Mouse (Mus musculus) thymus, postnatal 14 days (tissue): ENCODE results near the gene Larp4.
"Not testable (repeated sequence)": the region's sequence is repeated elsewhere in the genome, so short reads cannot be mapped to it uniquely, and the experiment has no call there.

Source experiments
- DNase-seq: peaks from one replicate; pipeline ENCODE4 v3.0.0; 2021

Gene Larp4

DNA sequence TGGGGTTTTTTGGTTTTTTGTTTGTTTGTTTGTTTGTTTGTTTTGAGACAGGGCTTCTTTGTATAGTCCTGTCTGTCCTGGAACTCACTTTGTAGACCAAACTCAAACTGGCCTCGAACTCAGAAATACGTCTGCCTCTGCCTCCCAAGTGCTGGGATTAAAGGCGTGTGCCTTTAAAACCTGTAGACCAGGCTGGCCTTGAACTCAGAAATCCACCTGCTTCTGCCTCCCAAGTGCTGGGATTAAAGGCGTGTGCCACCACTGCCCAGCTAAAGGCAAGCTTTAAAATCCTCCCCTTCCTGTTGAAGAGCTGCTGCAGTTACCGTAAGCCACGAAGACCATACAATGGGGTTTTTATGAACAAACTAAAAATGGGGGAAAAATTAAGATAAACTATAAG, at the start of gene Larp4:
Gene Larp4, plus strand, starts transcription at position 301 of the 400 bp plus-strand sequence.
- DNase-seq = not testable (repeated sequence)

DNA sequence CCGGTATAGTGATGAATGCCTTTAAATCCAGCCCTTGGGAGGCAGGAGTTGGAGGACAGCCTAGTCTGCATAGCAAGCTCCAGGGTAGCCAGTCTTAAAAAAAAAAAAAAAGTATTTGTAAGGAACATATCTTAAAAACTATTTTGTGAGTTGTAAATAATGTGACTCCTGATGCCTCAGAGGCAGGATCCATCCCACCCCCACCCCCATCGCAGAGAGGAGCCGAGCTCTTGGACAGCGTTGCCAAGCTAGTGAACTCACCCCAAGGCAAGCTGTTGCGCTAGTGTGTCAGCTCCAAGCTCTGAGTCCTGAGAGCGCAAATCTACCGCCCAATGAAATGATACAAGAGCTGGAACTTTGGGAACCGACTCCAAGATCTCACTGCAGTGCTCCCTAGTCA, 38.6 kb upstream of the Larp4 start:
- no peak for DNase-seq

DNA sequence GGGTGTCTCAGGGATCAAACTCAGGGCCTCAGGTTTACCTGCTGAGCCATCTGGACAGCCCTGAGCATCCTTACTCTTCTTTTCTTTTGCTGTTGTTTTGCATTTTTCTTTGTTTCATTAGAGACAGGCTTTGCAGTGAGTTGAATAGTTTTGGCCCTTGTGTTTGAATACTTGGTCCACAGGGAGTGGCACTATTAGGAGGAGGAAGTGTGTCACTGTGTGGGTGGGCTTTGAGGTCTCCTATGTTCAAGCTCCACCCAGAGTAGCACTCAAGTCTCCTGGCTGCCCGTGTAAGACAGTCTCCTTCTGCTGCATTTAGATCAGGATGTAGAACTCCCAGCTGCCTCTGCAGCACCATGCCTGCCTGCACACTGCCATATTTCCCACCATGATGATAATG, 35.4 kb upstream of the Larp4 start:
- DNase-seq = no peak

DNA sequence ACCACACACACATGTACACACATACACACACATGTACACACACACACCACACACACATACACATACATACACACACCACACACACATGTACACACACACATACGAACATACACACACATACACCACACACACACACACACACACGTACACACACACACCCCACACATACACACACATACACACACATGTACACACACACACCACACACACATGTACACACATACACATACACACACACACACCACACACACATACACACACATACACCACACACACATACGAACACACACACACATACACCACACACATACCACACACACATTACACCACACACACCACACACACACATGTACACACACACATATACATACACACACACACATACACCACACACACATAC, 33.2 kb upstream of the Larp4 start:
- no peak for DNase-seq

DNA sequence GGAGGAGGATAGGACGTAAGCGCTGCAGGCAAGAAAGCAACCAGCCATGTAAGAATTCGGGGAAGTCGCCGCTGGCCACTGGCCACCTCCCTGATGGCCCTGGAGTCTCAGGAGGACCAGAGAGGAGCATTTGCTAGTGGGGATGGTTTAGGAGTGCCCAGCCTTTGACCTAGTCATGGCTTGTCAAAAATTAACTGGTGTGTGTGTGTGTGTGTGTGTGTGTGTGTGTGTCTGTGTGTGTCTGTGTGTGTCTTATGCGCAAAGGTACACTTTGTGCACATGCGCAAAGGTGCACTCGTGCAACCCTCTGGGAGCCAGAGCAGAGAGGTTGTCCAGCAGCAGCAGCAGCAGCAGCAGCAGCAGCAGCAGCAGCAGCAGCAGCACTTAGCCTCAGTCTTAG, 32.0 kb upstream of the Larp4 start:
- no peak for DNase-seq

DNA sequence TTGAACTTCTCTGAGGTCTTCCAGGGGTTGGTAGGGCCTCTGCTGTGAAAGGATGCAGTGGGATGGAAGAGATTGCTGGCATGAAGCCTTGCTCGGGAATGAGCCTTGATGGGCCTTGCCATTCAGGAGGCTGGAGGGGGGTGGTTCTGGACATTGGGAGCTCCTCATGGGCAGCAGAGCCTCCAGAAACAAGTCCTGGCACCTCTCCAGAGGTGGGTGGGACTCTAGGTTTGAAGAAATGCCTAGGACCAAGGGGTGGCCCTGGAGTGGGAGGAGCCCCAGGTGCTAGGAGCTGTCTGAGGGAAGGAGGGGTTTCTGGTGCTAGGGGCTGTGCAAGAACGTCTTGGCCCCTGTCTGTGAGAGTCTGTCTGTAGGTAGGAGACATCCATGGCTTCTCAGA, 29.4 kb upstream of the Larp4 start:
- DNase-seq = no peak

DNA sequence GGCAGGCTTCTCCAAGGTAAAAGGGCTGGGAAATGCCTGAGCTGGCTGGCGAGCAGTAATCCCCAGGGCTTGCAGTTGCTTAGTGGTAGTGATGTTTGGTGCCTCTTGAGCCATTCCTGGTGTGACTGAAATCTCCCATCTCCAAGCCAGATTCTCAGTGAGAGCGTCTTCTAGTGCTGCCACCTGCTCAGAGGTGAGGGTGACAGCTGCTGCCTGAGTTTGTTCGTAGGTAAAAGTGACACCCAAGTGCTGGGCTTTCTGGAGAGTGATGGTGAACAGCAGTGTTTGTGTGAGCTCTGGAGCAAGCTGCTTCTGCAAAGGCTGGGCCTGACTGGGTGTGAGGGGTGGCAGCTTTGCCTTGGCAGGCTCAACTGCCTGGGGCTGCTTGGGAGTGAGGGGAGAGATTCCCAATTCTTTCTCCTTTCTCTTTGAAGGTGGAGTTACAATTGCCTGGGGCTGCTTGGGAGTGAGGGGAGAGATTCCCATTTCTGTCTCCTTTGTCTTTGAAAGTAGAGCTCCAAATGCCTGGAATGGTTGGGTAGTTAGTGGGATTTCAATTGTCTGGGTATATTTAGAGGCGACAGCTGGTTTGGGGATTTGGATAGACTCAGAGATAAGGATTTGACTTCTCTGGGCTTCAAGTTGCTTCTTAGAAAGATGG, 28.8 kb upstream of the Larp4 start:
- DNase-seq = no peak

DNA sequence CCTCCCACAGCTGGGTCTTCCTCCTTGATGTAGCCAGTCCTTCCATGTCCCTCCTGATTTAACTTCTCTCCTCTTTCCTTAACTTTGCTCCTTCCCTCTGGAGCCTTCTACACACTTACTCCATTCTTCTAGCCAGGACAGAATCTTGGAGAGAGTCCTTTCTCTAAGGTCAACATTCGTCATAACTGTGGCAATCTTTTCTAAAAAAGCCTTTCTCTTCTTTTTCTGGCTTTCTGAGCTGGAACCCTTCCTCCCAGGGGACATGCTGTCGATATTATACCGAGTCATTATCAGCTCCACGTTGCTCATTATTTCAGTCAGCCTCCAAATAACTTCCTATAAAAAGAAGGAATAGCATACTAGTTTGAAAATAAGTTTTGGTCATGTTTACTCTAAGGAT, 14.5 kb upstream of the Larp4 start:
- DNase-seq = no peak

DNA sequence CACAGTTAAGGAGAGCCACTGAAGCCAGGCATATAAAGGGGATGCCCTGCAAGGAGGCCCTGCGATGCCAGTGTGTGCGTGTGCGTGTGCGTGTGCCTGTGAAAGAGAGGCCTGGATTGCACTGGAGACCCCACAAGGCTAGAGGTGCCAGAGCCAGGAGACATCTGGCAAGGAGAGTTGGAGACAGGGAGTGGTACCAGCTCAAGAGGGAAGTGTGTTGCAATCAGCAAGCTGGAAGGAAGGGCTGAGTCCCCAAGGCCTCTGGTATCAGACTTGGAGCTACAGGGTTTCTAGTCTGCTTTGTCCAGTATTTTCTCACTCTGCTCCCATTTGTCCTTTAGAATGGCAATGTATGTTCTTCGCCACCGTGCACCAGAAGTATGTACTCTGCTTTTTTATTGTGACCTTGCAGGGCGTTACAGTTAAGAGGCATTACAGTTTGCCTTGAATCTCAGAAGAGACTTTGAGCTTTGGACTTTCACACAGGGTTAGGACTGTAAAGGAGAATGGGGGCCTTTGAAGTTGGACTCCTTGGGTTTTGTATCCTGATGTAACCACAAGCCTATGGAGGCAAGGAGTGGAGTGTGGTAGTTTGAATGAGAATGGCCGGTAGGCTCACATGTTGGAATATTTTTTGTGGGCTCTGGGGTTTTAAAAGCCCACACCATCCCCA, 4.6 kb upstream of the Larp4 start:
- no peak for DNase-seq

DNA sequence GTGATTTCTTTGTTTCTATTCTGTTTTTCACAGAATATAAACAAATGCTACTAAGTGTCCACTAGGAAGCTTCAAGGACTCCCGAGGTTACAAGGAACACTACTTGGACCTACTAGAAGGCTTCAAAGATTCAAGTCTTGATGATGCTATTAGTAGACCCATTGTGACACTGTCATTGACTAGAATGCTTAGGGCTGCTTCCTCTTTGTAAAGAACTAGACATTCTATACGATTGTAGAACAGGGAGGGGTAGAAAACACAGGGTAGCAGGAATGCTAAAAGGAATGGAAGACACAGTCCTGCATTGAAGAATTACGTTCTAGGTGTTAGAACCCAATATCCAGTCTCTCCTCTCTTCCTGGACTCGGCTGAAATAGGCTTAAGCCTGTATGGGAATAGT, 2.9 kb upstream of the Larp4 start, which contains the start of gene Fam186a:
Gene Fam186a, minus strand, starts transcription at position 101 of the 400 bp plus-strand sequence.
- no peak for DNase-seq

DNA sequence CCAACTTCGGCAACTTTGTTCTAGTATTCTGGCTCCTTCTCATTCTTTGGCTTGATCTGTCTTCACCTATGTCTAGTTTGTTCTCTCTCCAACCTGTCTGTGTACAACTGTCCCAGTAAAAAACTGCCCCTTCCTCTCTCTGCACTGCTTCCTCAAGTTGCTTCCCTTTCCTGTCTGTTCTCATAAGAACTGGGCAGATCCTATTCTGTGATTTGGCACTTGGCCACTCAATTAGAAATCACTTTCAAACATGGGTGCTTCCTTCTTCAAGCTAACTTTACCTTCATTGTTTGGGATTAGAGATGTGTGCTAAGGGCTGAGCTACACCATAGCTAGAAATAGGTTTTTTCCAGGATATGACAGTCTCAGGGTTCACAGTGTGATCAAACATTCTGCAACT, 741 bp downstream of the Larp4 start:
- no peak for DNase-seq

DNA sequence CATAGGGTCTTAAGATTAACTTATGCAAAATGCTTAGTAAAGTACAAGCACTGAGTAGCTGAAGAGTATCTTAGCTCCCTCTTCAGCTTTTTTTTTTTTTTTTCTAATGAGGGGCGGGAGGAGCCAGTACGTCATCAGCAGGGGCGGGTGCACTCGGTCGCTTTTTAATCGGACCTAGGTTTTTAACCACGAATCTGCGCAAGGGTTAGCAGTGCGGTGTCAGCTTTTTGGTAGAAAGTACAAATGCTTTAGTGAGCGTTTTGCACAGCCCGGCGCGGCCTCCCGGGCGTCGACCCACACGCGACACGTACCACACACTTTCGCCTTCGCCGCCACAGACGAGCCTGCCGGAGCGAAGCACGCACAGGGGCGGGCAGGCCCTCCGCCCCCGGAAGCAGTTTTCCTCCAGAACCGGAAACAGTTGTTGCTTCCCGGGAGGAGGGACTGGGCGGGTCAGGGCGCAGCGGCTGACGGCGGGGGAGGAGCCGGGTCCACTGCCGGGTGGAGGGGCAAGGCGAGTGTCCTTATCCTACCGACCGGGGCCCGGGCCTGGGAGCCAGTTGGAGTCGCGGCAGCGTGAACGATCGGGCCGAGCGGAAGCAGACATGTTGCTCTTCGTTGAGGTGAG, 2.6 kb downstream of the Larp4 start:
- peak; percentile 97 for DNase-seq

DNA sequence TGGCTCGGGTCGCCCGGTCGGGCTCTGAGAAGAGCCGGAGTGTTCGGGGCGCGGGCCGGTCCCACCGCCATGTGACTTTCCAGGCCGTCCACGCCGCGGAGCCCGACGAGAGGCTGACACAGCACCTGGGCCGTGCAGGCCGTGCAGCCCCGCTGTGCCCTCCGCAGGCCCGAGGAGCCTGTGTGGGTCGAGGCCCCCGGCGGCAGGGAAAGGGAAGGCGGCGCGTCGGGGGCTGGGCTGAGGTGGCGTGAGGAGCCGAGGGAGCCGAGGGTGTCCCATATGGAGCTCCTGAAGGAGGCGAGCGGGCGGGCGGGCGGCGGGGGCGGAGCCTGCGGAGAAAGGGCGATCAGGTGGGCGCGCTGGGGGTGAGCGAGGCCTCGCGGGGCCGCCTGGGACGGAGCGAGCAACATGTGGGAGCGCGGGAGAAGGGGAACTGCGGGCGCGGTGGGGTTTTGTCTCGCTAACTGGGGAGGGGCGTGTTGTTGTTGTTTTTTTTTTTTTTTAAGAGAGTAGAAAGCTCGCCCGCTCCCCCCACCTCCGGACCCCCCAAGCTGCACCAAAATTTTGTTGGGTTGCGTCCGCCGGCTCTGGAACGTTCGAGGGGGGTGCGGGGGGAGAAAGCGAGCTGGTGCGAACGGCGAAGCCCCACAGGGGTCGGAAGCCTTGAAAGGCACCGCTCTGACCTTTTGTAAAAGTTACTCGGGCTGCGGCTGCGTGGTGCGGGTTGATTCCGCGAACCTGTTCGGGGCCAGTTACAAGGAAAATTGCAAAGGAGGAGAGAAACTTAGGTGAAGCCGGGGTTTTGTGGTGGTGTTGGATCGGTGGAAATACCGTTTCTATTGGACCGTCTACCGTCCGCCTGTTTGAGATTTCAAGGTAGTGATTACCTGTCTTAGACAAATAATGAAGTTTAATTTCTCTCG, 3.4 kb downstream of the Larp4 start:
- peak; percentile 75 for DNase-seq

DNA sequence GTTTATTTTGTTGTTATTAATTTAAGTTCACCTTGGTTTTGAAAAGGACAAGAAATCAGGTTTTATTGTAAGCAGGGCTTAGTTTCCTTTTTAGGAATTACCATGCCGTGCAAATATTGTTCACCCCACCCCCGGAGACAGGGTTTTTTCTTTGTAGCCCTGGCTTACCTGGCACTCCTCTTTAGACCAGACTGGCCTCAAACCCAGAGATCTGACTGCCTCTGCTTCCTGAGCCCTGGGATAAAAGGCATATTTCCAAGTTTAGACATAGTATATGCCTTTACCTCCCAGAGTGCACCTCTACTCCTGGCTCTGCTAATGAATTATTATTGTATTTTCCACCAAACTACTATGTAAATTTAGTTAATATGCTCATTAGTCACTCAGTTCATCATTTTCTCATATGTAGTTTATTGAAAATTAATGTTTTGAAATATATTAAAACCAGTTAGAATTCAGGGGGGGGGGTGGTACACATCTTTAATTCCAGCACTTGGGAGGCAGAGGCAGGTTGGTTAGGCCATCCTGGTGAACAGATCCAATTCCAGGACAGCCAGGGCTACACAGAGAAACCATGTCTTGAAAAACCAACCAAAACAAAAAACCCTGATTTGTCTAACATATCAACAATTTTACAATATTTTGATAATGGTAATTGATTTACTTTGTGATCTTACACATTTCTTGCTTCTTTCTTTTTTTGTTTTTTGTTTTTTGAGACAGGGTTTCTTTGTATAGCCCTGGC, 4.8 kb downstream of the Larp4 start:
- no peak for DNase-seq

DNA sequence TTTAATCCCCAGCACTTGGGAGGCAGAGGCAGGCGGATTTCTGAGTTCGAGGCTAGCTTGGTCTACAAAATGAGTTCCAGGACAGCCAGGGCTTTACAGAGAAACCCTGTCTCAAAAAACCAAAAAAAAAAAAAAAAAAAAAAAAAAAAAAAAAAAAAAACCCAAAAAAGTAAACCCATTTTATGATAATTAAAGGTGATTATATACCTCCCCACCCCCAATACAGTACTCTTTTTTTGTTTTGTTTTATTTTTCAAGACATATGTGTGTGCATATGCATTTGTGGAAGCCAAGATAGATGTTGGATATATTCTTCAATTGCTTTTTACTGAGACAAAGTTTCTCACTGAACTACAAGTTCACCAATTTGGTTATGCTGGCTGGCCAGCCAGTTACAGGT, 6.3 kb downstream of the Larp4 start:
- not testable (repeated sequence) for DNase-seq

DNA sequence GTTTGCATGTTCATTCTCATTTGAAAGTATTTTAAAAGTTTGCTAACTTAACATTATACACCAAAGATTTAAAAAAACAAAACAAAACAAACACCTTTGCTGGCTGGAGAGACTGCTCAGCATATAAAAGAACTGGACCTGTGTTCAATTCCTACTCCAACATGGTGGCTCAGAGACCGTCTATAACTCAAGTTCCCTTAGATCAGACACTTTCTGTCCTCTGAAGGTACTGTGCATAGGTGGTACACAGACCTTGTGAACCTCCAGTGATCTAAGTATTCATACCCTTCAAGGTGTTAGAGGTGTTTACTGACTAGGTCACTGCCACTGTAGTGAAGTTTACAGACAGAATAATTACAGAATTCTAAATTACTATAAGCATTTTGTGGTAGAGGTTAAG, 9.4 kb downstream of the Larp4 start:
- no peak for DNase-seq

DNA sequence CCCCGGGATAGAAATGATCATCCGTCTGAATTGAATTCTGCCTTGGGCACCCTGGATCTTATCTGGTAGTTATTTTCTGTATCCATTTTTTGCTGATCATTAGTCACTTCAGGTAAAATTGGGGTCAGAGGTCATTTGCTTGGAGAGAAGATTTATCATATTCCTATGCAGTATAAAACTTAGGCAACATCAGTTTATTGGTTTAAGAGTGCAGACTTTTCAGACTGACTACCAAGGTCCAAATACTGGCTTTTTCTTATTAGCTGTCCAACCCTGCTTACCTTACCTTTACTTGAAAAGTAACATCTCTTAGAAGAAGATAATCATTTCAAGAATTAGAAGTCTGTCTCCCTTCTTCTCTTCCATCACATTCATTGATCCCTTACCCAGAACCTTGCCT, 9.8 kb downstream of the Larp4 start:
- DNase-seq = no peak

DNA sequence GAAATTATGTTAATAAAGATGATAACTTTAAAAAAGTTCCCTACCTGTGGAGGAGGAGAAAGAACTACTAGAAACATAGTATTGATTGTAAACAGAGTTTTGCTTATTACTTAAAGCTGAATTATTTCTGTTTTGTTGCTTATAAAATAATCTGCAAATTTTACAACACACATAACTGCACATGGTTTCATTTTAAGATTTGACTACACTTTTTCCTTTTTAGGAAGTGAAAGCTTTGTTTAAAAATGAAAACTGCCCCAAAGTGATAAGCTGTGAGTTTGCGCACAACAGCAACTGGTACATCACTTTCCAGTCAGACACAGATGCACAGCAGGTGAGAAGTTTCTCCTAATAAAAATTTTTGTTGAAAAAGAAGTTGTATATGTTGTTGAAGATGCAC, 23.2 kb downstream of the Larp4 start:
- no peak for DNase-seq

DNA sequence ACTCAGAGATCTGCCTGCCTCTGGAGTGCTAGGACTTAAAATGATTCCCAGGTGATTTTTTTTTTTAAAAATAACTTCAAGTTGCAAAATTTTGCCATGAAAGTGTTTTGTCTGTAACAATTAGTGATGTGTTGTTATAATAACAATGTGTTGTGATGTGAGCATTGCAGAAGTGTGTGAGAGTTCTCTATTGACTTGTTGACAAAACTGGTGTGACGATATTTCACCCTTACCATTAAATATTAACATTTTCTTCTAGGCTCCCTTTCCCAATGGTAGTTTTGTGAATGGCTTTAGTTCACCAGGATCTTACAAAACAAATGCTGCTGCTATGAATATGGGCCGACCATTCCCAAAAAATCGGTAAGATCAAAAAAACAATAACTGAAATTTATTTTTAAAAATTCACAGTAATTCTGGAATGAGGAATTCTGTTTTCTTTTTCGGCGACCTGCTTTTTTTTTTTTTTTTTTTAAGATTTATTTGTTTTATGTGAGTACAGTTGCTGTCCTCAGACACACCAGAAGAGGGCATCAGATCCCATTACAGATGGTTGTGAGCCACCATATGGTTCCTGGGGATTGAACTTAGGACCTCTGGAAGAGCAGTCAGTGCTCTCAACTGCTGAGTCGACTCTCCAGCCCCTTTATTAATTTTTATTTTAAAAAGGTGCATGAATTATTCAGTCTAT, 27.4 kb downstream of the Larp4 start:
- DNase-seq = no peak

DNA sequence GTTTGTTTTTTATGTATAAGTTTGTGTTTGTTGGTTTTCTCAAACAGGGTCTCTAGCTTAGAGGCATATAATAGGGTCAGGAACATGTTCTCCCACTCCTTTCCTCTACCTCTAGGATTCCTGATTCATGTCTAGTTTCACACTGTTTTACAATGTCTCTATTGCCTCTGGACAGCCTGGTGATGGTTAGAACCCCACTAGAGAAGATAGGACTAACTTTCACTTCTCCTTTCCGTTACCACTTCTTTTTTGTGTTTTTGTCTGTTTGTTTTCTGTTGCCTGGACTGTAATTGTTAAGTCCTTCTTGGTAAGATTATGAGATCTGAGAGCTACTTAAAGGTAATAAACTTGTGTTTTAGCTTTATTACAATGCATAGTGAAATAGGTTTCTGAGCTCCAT, 29.5 kb downstream of the Larp4 start:
- no peak for DNase-seq

DNA sequence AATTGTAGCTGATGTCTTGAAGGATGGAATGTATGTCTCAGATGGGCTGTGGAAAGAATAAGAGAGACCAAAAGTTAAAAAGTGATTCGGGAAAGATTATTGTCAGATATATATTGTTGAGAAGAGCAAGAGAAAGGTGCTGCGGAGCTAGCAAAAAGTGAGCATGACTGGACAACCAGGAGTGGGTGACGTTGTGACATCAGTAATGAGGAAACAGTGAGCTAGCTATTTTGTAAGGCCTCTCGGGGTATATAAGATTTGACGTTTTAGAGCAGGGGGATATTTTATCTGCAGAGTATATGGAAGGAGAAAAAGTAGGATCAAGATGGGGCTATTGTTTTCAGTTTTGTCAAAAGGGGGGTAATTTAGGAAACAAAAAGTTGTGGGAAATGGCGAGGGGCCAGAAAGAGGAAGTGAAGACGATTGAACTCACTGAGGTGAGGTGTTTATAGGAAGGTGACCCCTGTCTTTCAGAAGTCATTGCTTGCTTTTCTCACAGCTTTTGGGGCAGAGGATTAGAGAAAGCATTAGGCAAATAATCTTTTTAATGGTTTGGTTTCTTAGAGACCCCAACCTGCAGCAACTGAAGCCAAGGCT, 34.9 kb downstream of the Larp4 start:
- no peak for DNase-seq

DNA sequence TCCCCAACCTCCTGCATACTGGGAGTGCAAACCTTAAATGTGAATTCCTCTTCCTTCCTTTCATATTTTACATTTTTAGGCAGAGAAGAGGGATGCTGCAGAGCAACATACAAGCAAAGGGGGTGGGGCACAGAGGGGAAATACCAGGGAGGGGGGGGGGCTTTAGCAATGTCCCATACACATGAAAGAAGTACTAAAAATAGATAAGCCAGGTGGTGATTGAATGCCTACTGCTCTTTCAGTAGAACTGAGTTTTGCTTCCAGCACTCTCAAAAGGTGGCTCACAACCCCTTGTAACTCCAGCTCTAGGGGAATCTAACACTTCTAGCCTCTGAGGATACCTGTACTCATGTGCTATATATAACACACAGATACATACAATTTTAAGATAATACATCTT, 36.3 kb downstream of the Larp4 start:
- no peak for DNase-seq
